Mouse (Mus musculus): ENCODE measurements around the gene Ccnb1ip1. TPM values are rescaled to one million over a fixed set of nuclear protein-coding genes. Genes with fewer than 3 reads are reported as not detected.

Ccnb1ip1 gene
- not detected for polyA plus RNA-seq (2017; shearing (Covaris generic))

DNA sequence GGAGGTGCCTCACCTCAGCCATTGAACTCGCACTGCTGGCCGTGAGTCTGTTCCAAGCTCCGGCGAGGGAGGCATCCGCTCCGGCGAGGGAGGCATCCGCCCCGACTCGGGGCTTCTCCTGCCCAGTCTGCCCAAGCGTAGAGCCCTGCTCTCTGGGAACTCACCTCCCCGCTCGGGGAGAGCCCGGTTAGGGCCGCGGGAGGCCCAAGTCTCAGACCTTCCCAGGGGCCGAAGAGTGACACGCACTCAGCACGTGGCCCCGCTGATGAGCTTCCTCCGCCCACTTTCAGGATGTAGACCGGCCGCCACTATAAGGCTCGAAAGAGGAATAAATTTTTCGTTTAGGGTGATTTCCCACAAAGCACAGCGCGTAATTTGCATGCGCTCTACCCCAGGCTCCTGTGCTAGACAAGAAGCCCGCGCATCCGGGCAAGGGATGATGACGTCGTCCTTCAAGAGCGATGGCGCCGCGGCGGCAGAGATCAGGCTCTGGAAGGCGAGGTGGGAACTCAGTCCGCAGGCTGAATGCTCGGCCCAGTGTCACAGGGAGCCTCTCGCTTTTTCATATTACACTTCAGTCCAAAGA lies at the start of gene Ccnb1ip1, which contains the start of gene Parp2:
TSS of gene Ccnb1ip1 (minus strand) at position 246 of the 586 bp plus-strand sequence.
TSS of gene Parp2 (plus strand) at position 355 of the 586 bp plus-strand sequence.

DNA sequence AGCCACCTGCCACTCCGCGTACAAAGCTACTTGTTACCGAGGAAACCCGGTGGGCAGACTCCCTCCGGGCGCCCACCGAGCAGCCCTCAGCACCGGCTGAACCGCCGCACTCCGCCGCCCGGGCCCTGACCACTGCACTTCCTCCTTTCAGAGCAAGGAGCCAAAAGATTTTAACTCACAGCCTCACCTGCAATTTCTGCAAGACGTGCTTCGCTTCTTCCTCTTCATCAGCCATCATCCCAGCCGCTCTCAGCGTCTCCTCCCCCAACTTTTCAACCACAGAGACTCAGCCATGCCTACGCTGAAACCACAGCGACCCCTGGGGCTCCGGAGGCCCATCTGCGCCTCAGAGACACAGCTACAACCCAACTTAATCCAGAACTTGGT lies 22.3 kb downstream of the Ccnb1ip1 start, which contains the start of gene Ttc5:
TSS of gene Ttc5 (minus strand) at position 269 of the 387 bp plus-strand sequence.

DNA sequence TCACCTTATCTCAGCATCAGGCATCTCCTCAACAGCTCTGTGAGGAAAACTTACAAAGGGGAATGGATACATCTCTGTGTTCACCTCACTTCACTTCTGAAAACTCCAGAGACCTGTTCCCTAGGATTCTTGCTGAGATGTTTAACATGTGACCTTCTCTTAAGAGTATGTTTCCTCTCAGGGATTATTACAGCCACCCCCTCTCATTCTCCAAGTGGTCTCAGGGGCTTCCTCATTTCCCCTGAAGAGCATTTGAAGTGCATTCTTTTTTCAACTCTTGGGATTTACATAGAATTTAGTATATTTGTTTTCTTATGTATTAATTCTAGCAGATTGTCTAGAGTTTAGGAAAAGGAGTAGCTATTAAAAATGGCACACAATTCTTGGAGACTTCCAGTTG lies 62.5 kb downstream of the Ccnb1ip1 start, which contains the start of gene Olfr749:
TSS of gene Olfr749 (minus strand) at position 101 of the 400 bp plus-strand sequence.

Other genes starting within 250 kb of the Ccnb1ip1 start
- gene Olfr744, start 192.9 kb downstream of the Ccnb1ip1 start, polyA plus RNA-seq (2017; shearing (Covaris generic)): not detected
- not detected for gene Olfr745, start 168.3 kb downstream of the Ccnb1ip1 start, polyA plus RNA-seq (2017; shearing (Covaris generic))
- not detected for gene Olfr746, start 160.6 kb downstream of the Ccnb1ip1 start, polyA plus RNA-seq (2017; shearing (Covaris generic))
- gene Olfr747, start 114.5 kb downstream of the Ccnb1ip1 start, polyA plus RNA-seq (2017; shearing (Covaris generic)): not detected
- not detected for gene Olfr748, start 100.4 kb downstream of the Ccnb1ip1 start, polyA plus RNA-seq (2017; shearing (Covaris generic))
- gene Olfr749, start 62.6 kb downstream of the Ccnb1ip1 start, polyA plus RNA-seq (2017; shearing (Covaris generic)): not detected
- gene Ttc5, start 22.2 kb downstream of the Ccnb1ip1 start, polyA plus RNA-seq (2017; shearing (Covaris generic)): 65.3 TPM
- gene Parp2, start 109 bp upstream of the Ccnb1ip1 start, polyA plus RNA-seq (2017; shearing (Covaris generic)): 62.2 TPM
- gene Tep1, start 62.8 kb upstream of the Ccnb1ip1 start, polyA plus RNA-seq (2017; shearing (Covaris generic)): 14.5 TPM
- 0.41 TPM for gene Klhl33, start 89.8 kb upstream of the Ccnb1ip1 start, polyA plus RNA-seq (2017; shearing (Covaris generic))
- gene Osgep, start 117.2 kb upstream of the Ccnb1ip1 start, polyA plus RNA-seq (2017; shearing (Covaris generic)): 83.6 TPM
- gene Apex1, start 117.2 kb upstream of the Ccnb1ip1 start, polyA plus RNA-seq (2017; shearing (Covaris generic)): 33.1 TPM
- 138 TPM for gene Pip4p1, start 123.1 kb upstream of the Ccnb1ip1 start, polyA plus RNA-seq (2017; shearing (Covaris generic))
- gene Pnp, start 123.3 kb upstream of the Ccnb1ip1 start, polyA plus RNA-seq (2017; shearing (Covaris generic)): 40.7 TPM
- not detected for gene Gm49342, start 136.8 kb upstream of the Ccnb1ip1 start, polyA plus RNA-seq (2017; shearing (Covaris generic))
- not detected for gene Pnp2, start 148.3 kb upstream of the Ccnb1ip1 start, polyA plus RNA-seq (2017; shearing (Covaris generic))
- gene Rnase10, start 200.0 kb upstream of the Ccnb1ip1 start, polyA plus RNA-seq (2017; shearing (Covaris generic)): not detected
- 0.32 TPM for gene Rnase9, start 234.1 kb upstream of the Ccnb1ip1 start, polyA plus RNA-seq (2017; shearing (Covaris generic))
- gene Rnase11, start 242.4 kb upstream of the Ccnb1ip1 start, polyA plus RNA-seq (2017; shearing (Covaris generic)): not detected
- not detected for gene Rnase12, start 249.9 kb upstream of the Ccnb1ip1 start, polyA plus RNA-seq (2017; shearing (Covaris generic))

All from effector memory CD4-positive, alpha-beta T cell, adult 7 months (primary cell).